13 mouse cellular contexts compared by ENCODE assay signal in the genomic region with DNA sequence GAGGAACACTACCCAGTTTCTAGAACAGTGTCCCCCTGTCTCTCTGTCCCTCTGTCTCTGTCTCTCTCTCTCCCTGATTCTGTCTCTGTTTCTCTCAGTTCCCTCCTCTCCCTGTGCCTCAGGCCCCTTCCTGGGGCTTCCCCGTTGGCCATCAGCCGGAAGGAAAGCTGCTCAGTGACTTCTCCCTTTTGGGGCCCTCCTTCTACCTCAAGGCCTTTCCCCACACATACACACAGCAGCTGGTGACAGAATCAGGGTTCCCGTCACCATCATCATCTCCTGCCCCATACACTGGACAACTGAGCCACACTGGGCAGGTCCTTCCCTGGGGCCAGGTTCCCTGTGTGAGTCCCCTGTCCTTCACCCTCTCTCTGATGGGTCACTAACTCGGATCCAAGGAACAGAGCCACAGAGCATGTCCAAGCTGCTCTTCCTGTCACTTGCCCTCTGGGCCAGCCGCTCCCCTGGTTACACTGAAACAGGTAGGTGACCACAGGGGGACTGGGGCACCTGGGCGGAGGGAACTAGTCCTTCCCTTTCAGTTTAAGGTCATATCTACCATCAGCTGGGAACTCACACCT. TPM values are rescaled to one million over a fixed set of nuclear protein-coding genes. Genes with fewer than 3 reads are reported as not detected.
DNase-seq lines count a peak whose midpoint lies in the region; ATAC-seq lines count a peak whose summit lies in the region.
"Had no signal": no experiment of that assay in that cellular context is flagged by ENCODE, and none has a peak within 500 bp of the region (broad histone marks: within the 10 kb centered on the region; RNA-seq: fewer than 3 reads in every experiment).

Gene Ebi3, plus strand, starts transcription at position 194 of the 581 bp plus-strand sequence.

- peak within 1 kb of the TSS; percentile 5; the same call in 1 of the 2 replicates for H3K4me2 ChIP-seq in liver, embryonic 12.5 days
- H3K4me2 ChIP-seq: forebrain, embryonic 15.5 days; heart, embryonic 15.5 days; limb, embryonic 12.5 days had no signal

- no peak within 1 kb of the TSS for H3K4me3 ChIP-seq in liver, embryonic 12.5 days
- H3K4me3 ChIP-seq: forebrain, embryonic 15.5 days; heart, embryonic 15.5 days; limb, embryonic 12.5 days had no signal

- peaks cover 23% of the 10 kb centered on the region for H3K4me1 ChIP-seq in liver, embryonic 12.5 days

- peak; percentile 9 for DNase-seq in cerebellum, adult 8-10 months
- DNase-seq in cerebellum, postnatal 25 days, result no peak
- peak; percentile 1 for DNase-seq in ovary, adult 18-20 months (ENCODE audit: low spot score)
- no peak for DNase-seq in ovary, postnatal 36 days (ENCODE audit: low spot score)
- DNase-seq in splenic B cell, adult 2 months (ENCODE audit: low read depth, low spot score), result peak; percentile 50
- no peak for DNase-seq in layer of hippocampus, adult 8-10 months (ENCODE audit: low spot score in 2 of 2)
- DNase-seq in frontal cortex, postnatal 14 days (ENCODE audit: low spot score in 2 of 2), result no peak
- DNase-seq: right cerebral cortex, postnatal 14 days had no signal

- no peak for ATAC-seq in liver, embryonic 12.5 days
- ATAC-seq: forebrain, embryonic 15.5 days had no signal

- WGBS in liver, embryonic 12.5 days (ENCODE audit: insufficient replicate concordance), result 42% methylated on average over 6 of the region's 6 CpGs

- no peak within 1 kb of the TSS for H3K9ac ChIP-seq in liver, embryonic 12.5 days
- H3K9ac ChIP-seq: forebrain, embryonic 15.5 days; heart, embryonic 15.5 days; limb, embryonic 12.5 days had no signal

- no peaks in the 10 kb centered on the region for H3K9me3 ChIP-seq in liver, embryonic 12.5 days (replicated peaks)
- H3K9me3 ChIP-seq: forebrain, embryonic 15.5 days; heart, embryonic 15.5 days; limb, embryonic 12.5 days had no signal

- no peaks in the 10 kb centered on the region for H3K36me3 ChIP-seq in liver, embryonic 12.5 days
- no peaks in the 10 kb centered on the region for H3K36me3 ChIP-seq in splenic B cell, adult 2 months (ENCODE audit: control insufficient read depth, insufficient read depth, low read length, poor library complexity, severe bottlenecking)
- H3K36me3 ChIP-seq: forebrain, embryonic 15.5 days; heart, embryonic 15.5 days; limb, embryonic 12.5 days had no signal

- H3K27ac ChIP-seq in liver, embryonic 12.5 days, result no peak within 1 kb of the TSS
- H3K27ac ChIP-seq: forebrain, embryonic 15.5 days; heart, embryonic 15.5 days; kidney, postnatal 0 days; limb, embryonic 12.5 days had no signal

- peaks cover 25% of the 10 kb centered on the region for H3K27me3 ChIP-seq in liver, embryonic 12.5 days (replicated peaks)
- no peaks in the 10 kb centered on the region for H3K27me3 ChIP-seq in splenic B cell, adult 2 months (ENCODE audit: control insufficient read depth, insufficient read depth, low read length, poor library complexity, severe bottlenecking)

RNA-seq across cellular contexts. Expression of gene Ebi3, which starts in this region (rescaled TPM):
- polyA plus RNA-seq in liver, embryonic 12.5 days (2016; fragmentation: Nextera tagmentation; extraction: Ambion mirVana), result 4.5 and 5.4 TPM in 2 replicates
- total RNA-seq in layer of hippocampus, adult 8-10 months (2022), result 1 to 10 TPM; 1.2 to 3.2 (median 1.8) TPM

Comparison
In these comparisons a context has a peak if more than half of its experiments do, and no peak if none do; other contexts are left out.
1. DNase-seq: peak in cerebellum, adult 8-10 months (single experiment), ovary, adult 18-20 months (single experiment) and splenic B cell, adult 2 months (single experiment); none in cerebellum, postnatal 25 days (0 of 2), ovary, postnatal 36 days (single experiment), layer of hippocampus, adult 8-10 months (0 of 2) and frontal cortex, postnatal 14 days (0 of 2).